Mouse (Mus musculus) MEL (cell line): Measurements from ENCODE around the gene Slc25a45. TPM values are rescaled to one million over a fixed set of nuclear protein-coding genes. Genes with fewer than 3 reads are reported as not detected.

Source experiments
- DNase-seq: peaks from one replicate; pipeline ENCODE4 v3.0.0; 2011; ENCODE audit warnings: low read depth, low spot score
- H3K27ac ChIP-seq: 2 replicates; pipeline ENCODE4 v1.5.1; 2012; ENCODE audit warnings: low read depth, mild to moderate bottlenecking, control low read depth, low read length, moderate library complexity; ENCODE audit not compliant: control insufficient read depth
- H3K27me3 ChIP-seq, 2 experiments: fragments of 150-350 bp in 1 of 2; sonication (generic) in 1 of 2; 2 replicates each; pipeline ENCODE4 v1.6.1; 2012; ENCODE audit warnings: low read length in 2 of 2, mild to moderate bottlenecking in 2 of 2, improper control_type of control experiment in 1 of 2, moderate library complexity in 1 of 2; ENCODE audit not compliant: insufficient read depth in 2 of 2, control insufficient read depth in 1 of 2
- H3K36me3 ChIP-seq, 2 experiments: 2 replicates each; pipeline ENCODE4 v1.6.1; 2012 to 2014; ENCODE audit warnings: low read length in 2 of 2, improper control_type of control experiment in 1 of 2, inconsistent platforms in 1 of 2, mild to moderate bottlenecking in 1 of 2; ENCODE audit not compliant: insufficient read depth in 2 of 2, control insufficient read depth in 1 of 2
- H3K4me1 ChIP-seq, 2 experiments: fragments of 150-350 bp in 1 of 2; sonication (generic) in 1 of 2; 2 replicates each; pipeline ENCODE4 v1.6.1; 2012; ENCODE audit warnings: low read length in 2 of 2, improper control_type of control experiment in 1 of 2, mild to moderate bottlenecking in 1 of 2; ENCODE audit not compliant: insufficient read depth in 2 of 2, control insufficient read depth in 1 of 2
- H3K4me3 ChIP-seq, 2 experiments: fragments of 150-350 bp in 1 of 2; sonication (generic) in 1 of 2; 2 replicates each; pipeline ENCODE4 v1.5.1; 2012; ENCODE audit warnings: low read depth in 2 of 2, low read length in 2 of 2, mild to moderate bottlenecking in 2 of 2, moderate library complexity in 2 of 2, control low read depth in 1 of 2, improper control_type of control experiment in 1 of 2; ENCODE audit not compliant: control insufficient read depth in 1 of 2, insufficient read depth in 1 of 2
- H3K79me2 ChIP-seq: 2 replicates; pipeline ENCODE4 v1.6.1; 2012; ENCODE audit warnings: mild to moderate bottlenecking, low read length, moderate library complexity; ENCODE audit not compliant: control insufficient read depth, poor library complexity, insufficient read depth
- H3K9ac ChIP-seq: 2 replicates; pipeline ENCODE4 v1.6.1; 2012; ENCODE audit warnings: low read depth, mild to moderate bottlenecking, control low read depth, low read length, moderate library complexity; ENCODE audit not compliant: control insufficient read depth, poor library complexity, severe bottlenecking
- H3K9me3 ChIP-seq: fragments of 150-350 bp; sonication (generic); replicated peaks from 2 replicates; pipeline ENCODE4 v1.6.1; 2012; ENCODE audit warnings: mild to moderate bottlenecking, low read length, improper control_type of control experiment, moderate library complexity; ENCODE audit not compliant: insufficient read depth
- BHLHE40 ChIP-seq: IDR thresholded peaks from 2 replicates; pipeline ENCODE4 v1.6.1; 2012; ENCODE audit warnings: low read depth, mild to moderate bottlenecking, inconsistent platforms, low read length, improper control_type of control experiment, borderline replicate concordance
- CHD2 ChIP-seq: IDR thresholded peaks from 2 replicates; pipeline ENCODE4 v1.6.1; 2011; ENCODE audit warnings: low read length, improper control_type of control experiment
- CTCF ChIP-seq, 3 experiments: IDR thresholded peaks in 2 of 3; conservative IDR thresholded peaks in 1 of 3; 2 replicates each; pipeline ENCODE4 v1.5.1; 2011 to 2012; ENCODE audit warnings: low read length in 3 of 3, low read depth in 2 of 3, mild to moderate bottlenecking in 2 of 3, improper control_type of control experiment in 1 of 3, inconsistent platforms in 1 of 3, mixed read lengths in 1 of 3, moderate library complexity in 1 of 3; ENCODE audit not compliant: control insufficient read depth in 1 of 3, insufficient read depth in 1 of 3, poor library complexity in 1 of 3, severe bottlenecking in 1 of 3
- ELF1 ChIP-seq: IDR thresholded peaks from 2 replicates; pipeline ENCODE4 v1.6.1; 2014; ENCODE audit warnings: low read depth, mild to moderate bottlenecking, inconsistent platforms, low read length, improper control_type of control experiment, moderate library complexity
- EP300 ChIP-seq, 2 experiments: IDR thresholded peaks; 2 replicates each; pipeline ENCODE4 v1.6.1; 2011; ENCODE audit warnings: improper control_type of control experiment in 2 of 2, low read length in 2 of 2, low read depth in 1 of 2, mild to moderate bottlenecking in 1 of 2
- ETS1 ChIP-seq: IDR thresholded peaks from 2 replicates; pipeline ENCODE4 v1.6.1; 2012; ENCODE audit warnings: low read depth, mild to moderate bottlenecking, inconsistent platforms, low read length, improper control_type of control experiment, moderate library complexity
- GATA1 ChIP-seq: IDR thresholded peaks from 2 replicates; pipeline ENCODE4 v1.6.1; 2011; ENCODE audit warnings: low read depth, low read length, improper control_type of control experiment
- JUND ChIP-seq: IDR thresholded peaks from 2 replicates; pipeline ENCODE4 v1.6.1; 2011; ENCODE audit warnings: low read depth, mild to moderate bottlenecking, improper control_type of control experiment, low read length
- KAT2A ChIP-seq: conservative IDR thresholded peaks from 2 replicates; pipeline ENCODE4 v1.6.1; 2012; ENCODE audit warnings: low read depth, low read length, improper control_type of control experiment, inconsistent platforms
- MAX ChIP-seq: IDR thresholded peaks from 2 replicates; pipeline ENCODE4 v1.6.1; 2011; ENCODE audit warnings: low read length, improper control_type of control experiment
- MXI1 ChIP-seq: IDR thresholded peaks from 2 replicates; pipeline ENCODE4 v1.6.1; 2011; ENCODE audit warnings: mild to moderate bottlenecking, low read depth, low read length, improper control_type of control experiment
- MYC ChIP-seq: IDR thresholded peaks from 2 replicates; pipeline ENCODE4 v1.6.1; 2011; ENCODE audit warnings: low read depth, mild to moderate bottlenecking, low read length, improper control_type of control experiment, moderate library complexity
- NELFE ChIP-seq: IDR thresholded peaks from 2 replicates; pipeline ENCODE4 v1.6.1; 2011; ENCODE audit warnings: low read depth, low read length, improper control_type of control experiment
- NRF1 ChIP-seq: IDR thresholded peaks from 2 replicates; pipeline ENCODE4 v1.6.1; 2014; ENCODE audit warnings: low read depth, mild to moderate bottlenecking, inconsistent platforms, low read length, improper control_type of control experiment, moderate library complexity; ENCODE audit not compliant: poor library complexity, insufficient read depth, severe bottlenecking
- POLR2A ChIP-seq, 2 experiments: IDR thresholded peaks; 2 replicates each; pipeline ENCODE4 v1.6.1; 2011 to 2012; ENCODE audit warnings: low read length in 2 of 2, mild to moderate bottlenecking in 2 of 2, control low read depth in 1 of 2, improper control_type of control experiment in 1 of 2, low read depth in 1 of 2, moderate library complexity in 1 of 2; ENCODE audit not compliant: control insufficient read depth in 1 of 2, insufficient read depth in 1 of 2, poor library complexity in 1 of 2
- RCOR1 ChIP-seq: IDR thresholded peaks from 2 replicates; pipeline ENCODE4 v1.6.1; 2012; ENCODE audit warnings: low read depth, mild to moderate bottlenecking, inconsistent platforms, low read length, improper control_type of control experiment
- SIN3A ChIP-seq: IDR thresholded peaks from 2 replicates; pipeline ENCODE4 v1.6.1; 2012; ENCODE audit warnings: low read length, improper control_type of control experiment, inconsistent platforms
- SMC3 ChIP-seq: IDR thresholded peaks from 2 replicates; pipeline ENCODE4 v1.6.1; 2011; ENCODE audit warnings: low read depth, low read length, improper control_type of control experiment
- TAL1 ChIP-seq: IDR thresholded peaks from 2 replicates; pipeline ENCODE4 v1.6.1; 2012; ENCODE audit warnings: mild to moderate bottlenecking, inconsistent platforms, low read length, moderate library complexity, mixed read lengths
- TBP ChIP-seq: IDR thresholded peaks from 2 replicates; pipeline ENCODE4 v1.8.0; 2011; ENCODE audit warnings: low read depth, low read length, improper control_type of control experiment
- TCF12 ChIP-seq: IDR thresholded peaks from 2 replicates; pipeline ENCODE4 v1.6.1; 2014; ENCODE audit warnings: low read depth, mild to moderate bottlenecking, inconsistent platforms, low read length, improper control_type of control experiment, moderate library complexity
- ZKSCAN1 ChIP-seq: IDR thresholded peaks from 2 replicates; pipeline ENCODE4 v1.6.1; 2012; ENCODE audit warnings: low read depth, mild to moderate bottlenecking, inconsistent platforms, low read length, improper control_type of control experiment, moderate library complexity
- polyA plus RNA-seq, 2 experiments: library from polyadenylated mRNA; stranded (reverse) in 1 of 2; unstranded in 1 of 2; fragments of >175 nt in 1 of 2; fragments of >200 nt in 1 of 2; gene quantifications; 2 replicates each; pipeline versions ENCODE4 v1.2.1 to v1.2.4; 2012; ENCODE audit warnings: low replicate concordance in 2 of 2, low read depth in 1 of 2; ENCODE audit not compliant: insufficient read length in 2 of 2, insufficient read depth in 1 of 2, missing spikeins in 1 of 2
- total RNA-seq: library from RNA; depleted of rRNA; stranded (reverse); fragments of 300-350 nt; gene quantifications from 2 replicates; pipeline ENCODE4 v1.2.3, GENCODE M21; 2012

The Slc25a45 gene
- total and polyA plus RNA-seq, 3 experiments, result 23.5 to 30.7 TPM; not detected in 1

DNA sequence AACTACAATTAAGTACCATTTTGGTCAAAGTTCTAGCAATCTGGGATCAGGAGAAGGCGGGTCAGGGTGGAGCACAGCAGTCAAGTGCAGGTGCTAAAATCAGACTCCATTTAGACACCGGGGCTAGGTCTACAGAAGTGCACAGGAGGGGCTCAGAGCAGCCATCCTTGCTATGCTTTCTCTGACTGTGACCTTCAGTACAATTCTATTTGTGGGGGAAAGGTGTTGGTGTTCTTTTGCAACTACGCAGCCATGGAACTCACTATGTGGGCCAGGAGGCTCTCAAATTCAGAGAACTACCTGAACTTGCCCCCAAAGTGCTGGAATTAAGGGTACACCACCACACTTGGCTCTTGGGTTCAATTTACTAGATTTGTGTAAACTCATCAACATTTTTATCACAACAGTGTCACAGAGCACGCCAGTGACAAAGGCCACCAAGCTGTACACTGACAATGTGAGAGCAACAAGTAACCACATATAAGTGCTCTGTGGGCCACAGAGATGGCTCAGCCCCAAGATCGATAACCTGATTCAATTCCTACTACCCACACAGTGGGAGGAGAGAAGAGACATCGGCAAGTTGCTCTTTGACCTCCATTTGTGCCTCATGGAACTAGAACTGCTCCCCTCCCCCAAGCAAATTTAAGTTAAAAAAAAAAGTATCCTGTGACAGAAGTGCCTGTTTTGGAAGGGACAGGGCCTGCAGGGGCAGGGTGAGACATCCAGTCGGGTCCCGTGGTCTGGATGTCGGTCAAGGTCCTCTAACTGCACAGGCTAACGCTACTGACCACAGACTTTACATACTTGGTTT, 44.1 kb upstream of the Slc25a45 start:
- peaks cover 0 to 6% of the 10 kb centered on the region in 2 experiments; a peak in 2 of 4 replicates for H3K4me1 ChIP-seq

GRCm38 (mm10) chr19:5834260-5834925, 43.2 kb upstream of the Slc25a45 start:
- Histone ChIP-seq H3K27me3 (no peaks in the 10 kb centered on the region), H3K4me3 (no peak overlapping the region), H3K4me1 (peaks cover 0 to 6% of the 10 kb centered on the region in 2 experiments; a peak in 2 of 4 replicates), H3K9me3 (no peaks in the 10 kb centered on the region), H3K9ac (no peak overlapping the region), H3K79me2 (no peaks in the 10 kb centered on the region), H3K36me3 (peaks cover 0 to 2% of the 10 kb centered on the region in 2 experiments; a peak in 1 of 4 replicates), H3K27ac (no peak overlapping the region)
- TF ChIP-seq NRF1 (no peak), TCF12 (no peak), RCOR1 (no peak), TAL1 (no peak), EP300 (IDR thresholded peaks at IDR 0.05; ENCODE audit: low read depth in 1 of 2, low read length in 2 of 2) (no peak), SMC3 (no peak), CHD2 (no peak)
- DNase-seq, result no peak

More for the DNA sequence above, 44.1 kb upstream of the Slc25a45 start:
- H3K9me3 ChIP-seq, result no peaks in the 10 kb centered on the region
- H3K79me2 ChIP-seq, result no peaks in the 10 kb centered on the region
- H3K36me3 ChIP-seq, result peaks cover 0 to 6% of the 10 kb centered on the region in 2 experiments; a peak in 1 of 4 replicates
- no peak overlapping the region for H3K27ac ChIP-seq
- TF ChIP-seq ZKSCAN1 (no peak), BHLHE40 (no peak), KAT2A (no peak), GATA1 (no peak), MAX (no peak), MYC (no peak), ETS1 (no peak), MXI1 (no peak), TAL1 (no peak), ELF1 (no peak), NRF1 (no peak), SMC3 (no peak), TBP (no peak), JUND (no peak), CHD2 (no peak), CTCF (IDR thresholded peaks at IDR 0.05 in 2 of 3, conservative IDR thresholded peaks at IDR 0.05 in 1 of 3; ENCODE audit: control insufficient read depth in 1 of 3, insufficient read depth in 1 of 3, low read depth in 2 of 3, low read length in 3 of 3, poor library complexity in 1 of 3, severe bottlenecking in 1 of 3) (no peak), SIN3A (no peak), NELFE (no peak), POLR2A (IDR thresholded peaks at IDR 0.05; ENCODE audit: control insufficient read depth in 1 of 2, insufficient read depth in 1 of 2, low read depth in 1 of 2, low read length in 2 of 2, poor library complexity in 1 of 2) (no peak), RCOR1 (no peak)
- TF ChIP-seq, all 39 proteins: peak for 0
- H3K27me3 ChIP-seq, result no peaks in the 10 kb centered on the region
- no peak for DNase-seq
- H3K4me3 ChIP-seq, result no peak overlapping the region
- H3K9ac ChIP-seq, result no peak overlapping the region
